Mouse (Mus musculus): ENCODE measurements around the gene Brd7. TPM values are rescaled to one million over a fixed set of nuclear protein-coding genes. Genes with fewer than 3 reads are reported as not detected.

Gene Brd7
- polyA plus RNA-seq, 1 experiment from 2014 or later, result 48.6 TPM

- Histone ChIP-seq H3K4me2 (replicated peaks; ENCODE audit: low read depth) (no peak overlapping the region), H3K27me3 (replicated peaks; ENCODE audit: control insufficient read depth, insufficient read depth, low read length) (no peaks in the 10 kb centered on the region), H3K9me3 (ENCODE audit: control insufficient read depth) (no peaks in the 10 kb centered on the region), H3K4me3 (ENCODE audit: low read depth, low read length) (no peak overlapping the region), H3K36me3 (ENCODE audit: control insufficient read depth, insufficient read depth) (no peaks in the 10 kb centered on the region), H3K4me1 (replicated peaks; ENCODE audit: control insufficient read depth, insufficient read depth, low read length) (no peaks in the 10 kb centered on the region), H3K9ac (ENCODE audit: low read depth, low read length) (no peak overlapping the region), H3K27ac (ENCODE audit: low read depth, low read length) (no peak overlapping the region)
- ATAC-seq, result no peak
- WGBS, result 79% methylated on average over 13 of the region's 13 CpGs
- no peak for TF ChIP-seq CTCF (IDR thresholded peaks at IDR 0.05; ENCODE audit: low read depth)
Observed at GRCm38 (mm10) chr8:88290326-88291304, 71.4 kb downstream of the Brd7 start.

GRCm38 (mm10) chr8:88289901-88290300 lies 72.1 kb downstream of the Brd7 start:
- WGBS, result 81% methylated on average over 1 of the region's 1 CpGs
- no peak for TF ChIP-seq CTCF (IDR thresholded peaks at IDR 0.05; ENCODE audit: low read depth)
- Histone ChIP-seq H3K9me3 (ENCODE audit: control insufficient read depth) (no peaks in the 10 kb centered on the region), H3K36me3 (ENCODE audit: control insufficient read depth, insufficient read depth) (no peaks in the 10 kb centered on the region), H3K4me2 (replicated peaks; ENCODE audit: low read depth) (no peak overlapping the region), H3K4me3 (ENCODE audit: low read depth, low read length) (no peak overlapping the region), H3K4me1 (replicated peaks; ENCODE audit: control insufficient read depth, insufficient read depth, low read length) (no peaks in the 10 kb centered on the region), H3K27me3 (replicated peaks; ENCODE audit: control insufficient read depth, insufficient read depth, low read length) (no peaks in the 10 kb centered on the region), H3K27ac (ENCODE audit: low read depth, low read length) (no peak overlapping the region), H3K9ac (ENCODE audit: low read depth, low read length) (no peak overlapping the region)
- ATAC-seq, result no peak

- Histone ChIP-seq H3K27me3 (replicated peaks; ENCODE audit: control insufficient read depth, insufficient read depth, low read length) (no peaks in the 10 kb centered on the region), H3K4me2 (replicated peaks; ENCODE audit: low read depth) (no peak overlapping the region), H3K27ac (ENCODE audit: low read depth, low read length) (no peak overlapping the region), H3K4me3 (ENCODE audit: low read depth, low read length) (no peak overlapping the region), H3K36me3 (ENCODE audit: control insufficient read depth, insufficient read depth) (no peaks in the 10 kb centered on the region), H3K9me3 (ENCODE audit: control insufficient read depth) (no peaks in the 10 kb centered on the region), H3K9ac (ENCODE audit: low read depth, low read length) (no peak overlapping the region), H3K4me1 (replicated peaks; ENCODE audit: control insufficient read depth, insufficient read depth, low read length) (no peaks in the 10 kb centered on the region)
- WGBS, result 65% methylated on average over 12 of the region's 12 CpGs
- no peak for TF ChIP-seq CTCF (IDR thresholded peaks at IDR 0.05; ENCODE audit: low read depth)
- no peak for ATAC-seq
Observed at GRCm38 (mm10) chr8:88288622-88289242, 73.3 kb downstream of the Brd7 start.

- Histone ChIP-seq H3K4me3 (ENCODE audit: low read depth, low read length) (no peak overlapping the region), H3K36me3 (ENCODE audit: control insufficient read depth, insufficient read depth) (no peaks in the 10 kb centered on the region), H3K9ac (ENCODE audit: low read depth, low read length) (no peak overlapping the region), H3K27me3 (replicated peaks; ENCODE audit: control insufficient read depth, insufficient read depth, low read length) (no peaks in the 10 kb centered on the region), H3K4me2 (replicated peaks; ENCODE audit: low read depth) (no peak overlapping the region), H3K9me3 (ENCODE audit: control insufficient read depth) (no peaks in the 10 kb centered on the region), H3K4me1 (replicated peaks; ENCODE audit: control insufficient read depth, insufficient read depth, low read length) (no peaks in the 10 kb centered on the region), H3K27ac (ENCODE audit: low read depth, low read length) (no peak overlapping the region)
- no peak for TF ChIP-seq CTCF (IDR thresholded peaks at IDR 0.05; ENCODE audit: low read depth)
- 86% methylated on average over 14 of the region's 14 CpGs for WGBS
- no peak for ATAC-seq
Observed at GRCm38 (mm10) chr8:88286421-88286960, 75.5 kb downstream of the Brd7 start.

- Histone ChIP-seq H3K9ac (ENCODE audit: low read depth, low read length) (no peak overlapping the region), H3K27ac (ENCODE audit: low read depth, low read length) (no peak overlapping the region), H3K4me3 (ENCODE audit: low read depth, low read length) (no peak overlapping the region), H3K4me1 (replicated peaks; ENCODE audit: control insufficient read depth, insufficient read depth, low read length) (no peaks in the 10 kb centered on the region), H3K9me3 (ENCODE audit: control insufficient read depth) (no peaks in the 10 kb centered on the region), H3K27me3 (replicated peaks; ENCODE audit: control insufficient read depth, insufficient read depth, low read length) (no peaks in the 10 kb centered on the region), H3K4me2 (replicated peaks; ENCODE audit: low read depth) (no peak overlapping the region), H3K36me3 (ENCODE audit: control insufficient read depth, insufficient read depth) (no peaks in the 10 kb centered on the region)
- WGBS, result 85% methylated on average over 7 of the region's 8 CpGs
- ATAC-seq, result no peak
- peak; percentile 47 for TF ChIP-seq CTCF (IDR thresholded peaks at IDR 0.05; ENCODE audit: low read depth)
Observed at GRCm38 (mm10) chr8:88285469-88286356, 76.3 kb downstream of the Brd7 start.

Data from intestine, postnatal 0 days (tissue).